Mouse (Mus musculus): ENCODE measurements around the gene Prex1. TPM values are rescaled to one million over a fixed set of nuclear protein-coding genes. Genes with fewer than 3 reads are reported as not detected.
A peak's percentile ranks its signal among the peaks of the same experiment; 100 is the strongest.
"Not testable (repeated sequence)": the region's sequence is repeated elsewhere in the genome, so short reads cannot be mapped to it uniquely, and the experiment has no call there.

Prex1 gene
- 118 to 236 TPM (median 124 TPM) in 3 replicates for total RNA-seq (2017)

GRCm38 (mm10) chr2:166713690-166714426, at the start of gene Prex1:
Gene Prex1 (minus strand): TSS chr2:166713832.
- ATAC-seq (replicated peaks; ENCODE audit: insufficient number of reproducible peaks, low FRiP score, low TSS enrichment, poor library complexity, severe bottlenecking), result peak; percentile 75

DNA sequence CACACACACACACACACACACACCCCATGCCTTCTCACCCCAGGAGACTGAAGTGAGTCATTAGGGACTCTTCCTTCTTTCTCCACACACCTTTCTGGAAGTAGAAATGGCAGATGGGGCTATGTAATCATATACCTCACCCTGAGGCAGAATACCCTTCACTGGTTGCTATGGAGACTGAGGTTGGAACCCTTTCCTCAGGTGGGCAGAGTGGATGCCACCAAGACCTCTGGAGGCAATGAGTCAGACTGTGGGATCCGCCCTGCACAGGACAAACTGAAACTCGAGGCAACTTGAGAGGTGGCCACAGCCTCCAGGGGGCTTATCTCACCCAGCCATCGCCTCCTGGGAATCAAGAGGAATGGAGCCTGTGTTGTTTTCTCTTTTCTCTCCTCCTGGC, 44.3 kb upstream of the Prex1 start:
- ATAC-seq (replicated peaks; ENCODE audit: insufficient number of reproducible peaks, low FRiP score, low TSS enrichment, poor library complexity, severe bottlenecking), result no peak

- ATAC-seq (replicated peaks; ENCODE audit: insufficient number of reproducible peaks, low FRiP score, low TSS enrichment, poor library complexity, severe bottlenecking), result peak; percentile 41; the same call in 1 of the 2 replicates
Observed at GRCm38 (mm10) chr2:166754760-166755159, 41.1 kb upstream of the Prex1 start.

- 0 out of 2 replicates have a peak, but pooled peaks have one; percentile 10 for ATAC-seq (replicated peaks; ENCODE audit: insufficient number of reproducible peaks, low FRiP score, low TSS enrichment, poor library complexity, severe bottlenecking)
Observed at GRCm38 (mm10) chr2:166754194-166754593, 40.6 kb upstream of the Prex1 start.

GRCm38 (mm10) chr2:166750620-166751191, 37.1 kb upstream of the Prex1 start:
- no peak for ATAC-seq (replicated peaks; ENCODE audit: insufficient number of reproducible peaks, low FRiP score, low TSS enrichment, poor library complexity, severe bottlenecking)

DNA sequence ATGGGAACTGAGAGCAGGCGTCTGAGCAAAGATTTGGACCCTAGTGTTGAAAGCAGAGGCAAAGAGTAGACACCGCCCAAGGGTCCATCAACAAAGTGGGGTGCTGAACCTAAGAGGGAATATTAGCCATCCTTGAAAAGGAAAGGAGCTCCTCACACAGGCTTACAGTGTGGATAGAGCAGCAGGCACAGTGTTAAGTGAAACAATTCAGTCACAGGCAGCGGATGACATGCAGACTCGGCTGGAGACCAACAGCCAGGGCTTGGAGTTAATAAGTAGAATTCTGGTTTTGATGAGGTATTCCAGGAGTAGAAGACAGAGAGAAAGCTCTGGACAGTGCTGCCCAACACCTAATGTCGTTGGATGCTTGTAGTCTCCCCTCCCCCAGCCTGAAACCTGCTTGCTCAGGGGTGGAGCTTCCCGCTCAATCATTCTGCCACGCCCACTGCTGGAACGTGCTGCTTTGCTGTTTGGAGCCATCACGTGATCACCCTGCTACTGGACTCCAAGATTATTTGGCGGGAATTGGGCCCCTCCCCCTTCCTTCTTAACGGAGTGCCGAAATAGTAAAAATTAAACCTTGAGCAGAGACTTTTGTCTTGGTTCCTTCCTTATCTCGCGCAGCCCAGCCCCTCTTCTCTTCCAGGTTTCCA, 32.8 kb upstream of the Prex1 start:
- ATAC-seq (replicated peaks; ENCODE audit: insufficient number of reproducible peaks, low FRiP score, low TSS enrichment, poor library complexity, severe bottlenecking), result not testable (repeated sequence)

DNA sequence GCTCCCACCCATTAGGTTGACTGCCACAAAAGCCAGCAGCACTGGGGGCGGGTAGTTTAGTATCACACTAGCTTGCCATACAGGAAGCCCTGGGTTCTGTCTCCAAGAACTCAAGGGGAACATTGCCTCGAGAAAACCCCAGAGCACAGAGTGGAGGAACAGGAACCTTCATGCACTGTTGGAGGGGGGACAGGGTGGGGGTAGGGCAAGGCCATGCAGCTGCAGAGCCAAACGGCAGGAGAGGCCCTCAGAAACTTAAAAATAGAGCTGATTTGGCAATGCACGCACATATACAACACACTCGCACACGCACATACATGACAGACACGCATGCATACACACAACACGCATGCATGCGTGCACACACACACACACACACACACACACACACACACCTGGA, 32.2 kb upstream of the Prex1 start:
- 0 out of 2 replicates have a peak, but pooled peaks have one; percentile 36 for ATAC-seq (replicated peaks; ENCODE audit: insufficient number of reproducible peaks, low FRiP score, low TSS enrichment, poor library complexity, severe bottlenecking)

GRCm38 (mm10) chr2:166744433-166744832, 30.8 kb upstream of the Prex1 start:
- ATAC-seq (replicated peaks; ENCODE audit: insufficient number of reproducible peaks, low FRiP score, low TSS enrichment, poor library complexity, severe bottlenecking), result 0 out of 2 replicates have a peak, but pooled peaks have one; percentile 28

GRCm38 (mm10) chr2:166743504-166743903, 29.9 kb upstream of the Prex1 start:
- ATAC-seq (replicated peaks; ENCODE audit: insufficient number of reproducible peaks, low FRiP score, low TSS enrichment, poor library complexity, severe bottlenecking), result no peak

GRCm38 (mm10) chr2:166741445-166741844, 27.8 kb upstream of the Prex1 start:
- no peak for ATAC-seq (replicated peaks; ENCODE audit: insufficient number of reproducible peaks, low FRiP score, low TSS enrichment, poor library complexity, severe bottlenecking)

DNA sequence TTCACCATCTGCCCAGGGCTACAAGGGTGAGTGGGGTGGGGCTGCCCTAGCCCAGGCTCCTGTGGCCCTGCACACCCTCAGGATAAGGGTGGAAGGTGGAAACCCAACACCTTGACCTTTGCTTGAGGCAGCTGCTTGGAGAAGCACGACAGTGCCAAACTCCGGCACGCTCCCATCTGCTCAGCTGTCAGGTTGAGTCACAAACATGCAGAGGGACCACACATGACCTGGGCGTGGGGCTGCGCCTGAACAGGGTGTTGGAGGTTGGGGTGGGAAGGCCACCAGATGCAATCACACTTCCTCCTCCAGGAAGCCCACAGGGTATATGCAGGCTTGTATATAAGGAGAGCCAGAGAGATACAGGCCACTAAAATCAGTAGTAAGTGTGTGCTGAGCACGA, 26.8 kb upstream of the Prex1 start:
- ATAC-seq (replicated peaks; ENCODE audit: insufficient number of reproducible peaks, low FRiP score, low TSS enrichment, poor library complexity, severe bottlenecking), result peak; percentile 48; the same call in 1 of the 2 replicates

- ATAC-seq (replicated peaks; ENCODE audit: insufficient number of reproducible peaks, low FRiP score, low TSS enrichment, poor library complexity, severe bottlenecking), result no peak
Observed at GRCm38 (mm10) chr2:166737307-166737706, 23.7 kb upstream of the Prex1 start.

GRCm38 (mm10) chr2:166735469-166736001, 21.9 kb upstream of the Prex1 start:
- no peak for ATAC-seq (replicated peaks; ENCODE audit: insufficient number of reproducible peaks, low FRiP score, low TSS enrichment, poor library complexity, severe bottlenecking)

GRCm38 (mm10) chr2:166732860-166733259, 19.2 kb upstream of the Prex1 start:
- ATAC-seq (replicated peaks; ENCODE audit: insufficient number of reproducible peaks, low FRiP score, low TSS enrichment, poor library complexity, severe bottlenecking), result peak; percentile 74

- ATAC-seq (replicated peaks; ENCODE audit: insufficient number of reproducible peaks, low FRiP score, low TSS enrichment, poor library complexity, severe bottlenecking), result no peak
Observed at GRCm38 (mm10) chr2:166732146-166732545, 18.5 kb upstream of the Prex1 start.

DNA sequence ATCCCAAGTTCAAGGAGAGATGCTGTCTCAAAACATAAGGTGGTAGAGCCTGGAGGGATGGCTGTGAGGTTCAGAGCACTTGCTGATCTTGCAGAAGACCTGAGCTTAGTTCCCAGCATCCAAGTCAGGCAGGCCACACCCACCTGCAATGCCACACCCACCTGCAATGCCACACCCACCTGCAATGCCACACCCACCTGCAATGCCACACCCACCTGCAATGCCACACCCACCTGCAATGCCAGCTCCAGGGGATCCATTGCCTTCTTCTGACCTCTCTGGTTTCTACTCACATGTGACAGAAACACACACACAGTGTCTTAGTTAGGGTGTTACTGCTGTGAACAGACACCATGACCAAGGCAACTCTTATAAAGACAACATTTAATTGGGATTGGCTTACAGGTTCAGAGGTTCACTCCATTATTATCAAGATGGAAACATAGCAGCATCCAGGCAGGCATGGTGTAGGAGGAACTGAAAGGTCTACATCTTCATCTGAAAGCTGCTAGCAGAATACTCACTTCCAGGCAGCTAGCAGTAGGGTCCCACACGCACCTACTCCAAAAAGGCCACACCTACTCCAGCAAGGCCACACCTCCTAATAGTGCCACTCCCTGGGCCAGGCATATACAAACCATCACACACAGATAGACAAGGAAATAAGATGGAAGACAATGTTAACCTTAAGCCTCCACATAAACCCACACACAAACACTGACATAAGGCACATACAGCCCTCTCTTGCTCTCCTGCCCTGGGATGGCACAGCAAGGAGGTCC, 17.7 kb upstream of the Prex1 start:
- not testable (repeated sequence) for ATAC-seq (replicated peaks; ENCODE audit: insufficient number of reproducible peaks, low FRiP score, low TSS enrichment, poor library complexity, severe bottlenecking)

DNA sequence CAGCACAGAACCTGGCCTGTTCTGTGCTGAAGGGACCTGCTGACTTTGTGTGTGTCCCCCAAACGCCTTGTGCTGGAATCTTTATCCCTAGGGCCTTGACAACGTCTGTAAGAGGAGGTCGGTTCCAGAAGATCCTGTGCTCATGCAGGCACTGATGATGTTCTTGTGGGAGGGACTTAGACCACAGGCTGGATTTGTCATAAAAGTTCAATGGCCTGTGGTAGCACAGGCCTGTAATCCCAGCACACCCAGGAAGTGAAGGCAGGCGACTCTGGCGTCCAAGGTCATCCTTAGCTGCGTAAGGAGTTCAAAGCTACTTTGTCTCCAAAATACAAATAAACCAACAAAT, 16.9 kb upstream of the Prex1 start:
- no peak for ATAC-seq (replicated peaks; ENCODE audit: insufficient number of reproducible peaks, low FRiP score, low TSS enrichment, poor library complexity, severe bottlenecking)

- ATAC-seq (replicated peaks; ENCODE audit: insufficient number of reproducible peaks, low FRiP score, low TSS enrichment, poor library complexity, severe bottlenecking), result peak; percentile 78
Observed at GRCm38 (mm10) chr2:166729656-166730566, 16.3 kb upstream of the Prex1 start.

Data from monocyte, adult 5-6 weeks (primary cell).